Mouse (Mus musculus) liver, embryonic 13.5 days (tissue): Measurements from ENCODE around the gene Ebf1. TPM values are rescaled to one million over a fixed set of nuclear protein-coding genes. Genes with fewer than 3 reads are reported as not detected.

Experiments used
- ATAC-seq: fragments of 200-750 bp; cut with Nextera tagmentation; 2 replicates; pipeline ENCODE4 v1.8.0; 2017; ENCODE audit warnings: low read depth, mild to moderate bottlenecking, moderate number of reproducible peaks, moderate library complexity
- DNase-seq: peaks from one replicate; pipeline ENCODE4 v3.0.0; 2022
- H3K27ac ChIP-seq: fragments of 300-500 bp; sonication (generic); 2 replicates; pipeline ENCODE4 v1.5.1; 2015; ENCODE audit warnings: moderate library complexity, mild to moderate bottlenecking, inconsistent platforms
- H3K27me3 ChIP-seq: fragments of 300-500 bp; sonication (generic); 2 replicates; pipeline ENCODE4 v1.6.1; 2015; ENCODE audit warnings: mild to moderate bottlenecking, inconsistent platforms
- H3K36me3 ChIP-seq: fragments of 300-500 bp; sonication (generic); 2 replicates; pipeline ENCODE4 v1.6.1; 2015; ENCODE audit warnings: mild to moderate bottlenecking, inconsistent platforms
- H3K4me1 ChIP-seq: fragments of 300-500 bp; sonication (generic); replicated peaks from 2 replicates; pipeline ENCODE4 v1.6.1; 2015; ENCODE audit warnings: inconsistent platforms
- H3K4me2 ChIP-seq: fragments of 300-500 bp; sonication (generic); 2 replicates; pipeline ENCODE4 v1.6.1; 2015; ENCODE audit warnings: inconsistent platforms, mild to moderate bottlenecking, moderate library complexity
- H3K4me3 ChIP-seq: fragments of 300-500 bp; sonication (generic); replicated peaks from 2 replicates; pipeline ENCODE4 v1.5.1; 2015; ENCODE audit warnings: mild to moderate bottlenecking, inconsistent platforms
- H3K9ac ChIP-seq: fragments of 300-500 bp; sonication (generic); 2 replicates; pipeline ENCODE4 v1.6.1; 2015; ENCODE audit warnings: mild to moderate bottlenecking, inconsistent platforms
- H3K9me3 ChIP-seq: fragments of 300-500 bp; sonication (generic); replicated peaks from 2 replicates; pipeline ENCODE4 v1.6.1; 2016; ENCODE audit warnings: inconsistent platforms
- WGBS: fragments of 180-500 bp; shearing (Covaris S2); methylation state at CpG from one replicate; pipeline ENCODE4 v1.1.7; 2015; ENCODE audit not compliant: insufficient replicate concordance; 5-methylcytosine and 5-hydroxymethylcytosine counted together
- polyA plus RNA-seq: library from polyadenylated mRNA; unstranded; fragments of >200 nt; fragmentation: Nextera tagmentation; extraction: Ambion mirVana; gene quantifications from 2 replicates; pipeline ENCODE4 v1.2.1, GENCODE M21; 2015

The Ebf1 gene
- polyA plus RNA-seq, 1 experiment from 2014 or later: 0.31 TPM

GRCm38 (mm10) chr11:44873876-44874275 lies 256.8 kb downstream of the Ebf1 start:
- Histone ChIP-seq H3K4me1 (no peaks in the 10 kb centered on the region), H3K4me3 (no peak overlapping the region), H3K27me3 (no peaks in the 10 kb centered on the region), H3K36me3 (no peaks in the 10 kb centered on the region), H3K4me2 (no peak overlapping the region), H3K9me3 (no peaks in the 10 kb centered on the region), H3K27ac (no peak overlapping the region), H3K9ac (no peak overlapping the region)
- DNase-seq (no peak), ATAC-seq (no peak)
- 61% methylated on average over 1 of the region's 1 CpGs for WGBS

GRCm38 (mm10) chr11:44875171-44875570 lies 258.1 kb downstream of the Ebf1 start:
- no peaks in the 10 kb centered on the region for H3K36me3 ChIP-seq
- H3K9ac ChIP-seq: no peak overlapping the region
- no peak overlapping the region for H3K27ac ChIP-seq
- H3K4me1 ChIP-seq: no peaks in the 10 kb centered on the region
- no peak overlapping the region for H3K4me2 ChIP-seq
- ATAC-seq (no peak), DNase-seq (no peak)
- no peak overlapping the region for H3K4me3 ChIP-seq
- no peaks in the 10 kb centered on the region for H3K9me3 ChIP-seq
- WGBS: 57% methylated on average over 3 of the region's 3 CpGs
- no peaks in the 10 kb centered on the region for H3K27me3 ChIP-seq

GRCm38 (mm10) chr11:44881056-44881683 lies 264.1 kb downstream of the Ebf1 start:
- H3K27me3 ChIP-seq: no peaks in the 10 kb centered on the region
- H3K9ac ChIP-seq: no peak overlapping the region
- no peak overlapping the region for H3K4me2 ChIP-seq
- ATAC-seq (no peak), DNase-seq (no peak)
- no peaks in the 10 kb centered on the region for H3K36me3 ChIP-seq
- H3K27ac ChIP-seq: no peak overlapping the region
- H3K4me3 ChIP-seq: no peak overlapping the region
- H3K9me3 ChIP-seq: no peaks in the 10 kb centered on the region
- 15% methylated on average over 9 of the region's 9 CpGs for WGBS
- H3K4me1 ChIP-seq: no peaks in the 10 kb centered on the region

GRCm38 (mm10) chr11:44882476-44882970 lies 265.4 kb downstream of the Ebf1 start:
- no peak overlapping the region for H3K4me3 ChIP-seq
- H3K4me2 ChIP-seq: no peak overlapping the region
- no peak overlapping the region for H3K9ac ChIP-seq
- H3K27me3 ChIP-seq: no peaks in the 10 kb centered on the region
- H3K4me1 ChIP-seq: no peaks in the 10 kb centered on the region
- H3K9me3 ChIP-seq: no peaks in the 10 kb centered on the region
- ATAC-seq (no peak), DNase-seq (no peak)
- H3K36me3 ChIP-seq: no peaks in the 10 kb centered on the region
- WGBS: 65% methylated on average over 4 of the region's 4 CpGs
- H3K27ac ChIP-seq: no peak overlapping the region

- Histone ChIP-seq H3K27ac (no peak overlapping the region), H3K36me3 (no peaks in the 10 kb centered on the region), H3K4me1 (no peaks in the 10 kb centered on the region), H3K9ac (no peak overlapping the region), H3K4me3 (no peak overlapping the region), H3K4me2 (no peak overlapping the region), H3K9me3 (no peaks in the 10 kb centered on the region), H3K27me3 (no peaks in the 10 kb centered on the region)
- ATAC-seq: no peak
- 48% methylated on average over 3 of the region's 3 CpGs for WGBS
- DNase-seq: no peak
Observed at GRCm38 (mm10) chr11:44884337-44884736, 267.2 kb downstream of the Ebf1 start.

- no peaks in the 10 kb centered on the region for H3K36me3 ChIP-seq
- ATAC-seq: no peak
Observed at GRCm38 (mm10) chr11:44886897-44887296, 269.8 kb downstream of the Ebf1 start.

GRCm38 (mm10) chr11:44887691-44888090 lies 270.6 kb downstream of the Ebf1 start:
- DNase-seq (no peak), ATAC-seq (no peak)
- 71% methylated on average over 7 of the region's 7 CpGs for WGBS
- Histone ChIP-seq H3K9me3 (no peaks in the 10 kb centered on the region), H3K36me3 (no peaks in the 10 kb centered on the region), H3K27ac (no peak overlapping the region), H3K4me2 (no peak overlapping the region), H3K9ac (no peak overlapping the region), H3K27me3 (no peaks in the 10 kb centered on the region), H3K4me1 (0 out of 2 replicates have a peak, but pooled peaks cover under 1% of the 10 kb centered on the region), H3K4me3 (no peak overlapping the region)

More at GRCm38 (mm10) chr11:44886897-44887296, 269.8 kb downstream of the Ebf1 start:
- Histone ChIP-seq H3K27me3 (no peaks in the 10 kb centered on the region), H3K4me1 (no peaks in the 10 kb centered on the region), H3K4me3 (no peak overlapping the region), H3K9me3 (no peaks in the 10 kb centered on the region), H3K4me2 (no peak overlapping the region), H3K9ac (no peak overlapping the region), H3K27ac (no peak overlapping the region)
- WGBS: 77% methylated on average over 2 of the region's 2 CpGs
- no peak for DNase-seq

- Histone ChIP-seq H3K27ac (no peak overlapping the region), H3K4me2 (no peak overlapping the region), H3K4me3 (no peak overlapping the region), H3K9me3 (no peaks in the 10 kb centered on the region), H3K9ac (no peak overlapping the region), H3K4me1 (peaks cover 8% of the 10 kb centered on the region), H3K36me3 (no peaks in the 10 kb centered on the region), H3K27me3 (no peaks in the 10 kb centered on the region)
- no peak for ATAC-seq
- WGBS: 70% methylated on average over 4 of the region's 4 CpGs
- no peak for DNase-seq
Observed at GRCm38 (mm10) chr11:44888390-44888789, 271.3 kb downstream of the Ebf1 start.

- ATAC-seq: peak; percentile 63
- H3K9ac ChIP-seq: no peak overlapping the region
- peak overlapping the region; percentile 48 for H3K4me2 ChIP-seq
- peaks cover 14% of the 10 kb centered on the region for H3K4me1 ChIP-seq
- WGBS: 15% methylated on average over 18 of the region's 18 CpGs
- H3K4me3 ChIP-seq: peak overlapping the region; percentile 20; the same call in 1 of the 2 replicates
- H3K9me3 ChIP-seq: no peaks in the 10 kb centered on the region
- no peaks in the 10 kb centered on the region for H3K36me3 ChIP-seq
- no peak overlapping the region for H3K27ac ChIP-seq
- H3K27me3 ChIP-seq: no peaks in the 10 kb centered on the region
- no peak for DNase-seq
Observed at GRCm38 (mm10) chr11:44892814-44893521, 275.9 kb downstream of the Ebf1 start.

GRCm38 (mm10) chr11:44893986-44894385 lies 276.9 kb downstream of the Ebf1 start:
- ATAC-seq (no peak), DNase-seq (no peak)
- Histone ChIP-seq H3K27me3 (no peaks in the 10 kb centered on the region), H3K4me3 (no peak overlapping the region), H3K4me2 (no peak overlapping the region), H3K9me3 (no peaks in the 10 kb centered on the region), H3K27ac (no peak overlapping the region), H3K4me1 (peaks cover 14% of the 10 kb centered on the region), H3K9ac (no peak overlapping the region), H3K36me3 (no peaks in the 10 kb centered on the region)

GRCm38 (mm10) chr11:44894798-44895197 lies 277.7 kb downstream of the Ebf1 start:
- ATAC-seq: no peak
- DNase-seq: no peak
- Histone ChIP-seq H3K4me3 (no peak overlapping the region), H3K27me3 (no peaks in the 10 kb centered on the region), H3K36me3 (no peaks in the 10 kb centered on the region), H3K9ac (no peak overlapping the region), H3K27ac (no peak overlapping the region), H3K9me3 (no peaks in the 10 kb centered on the region), H3K4me1 (peaks cover 14% of the 10 kb centered on the region), H3K4me2 (no peak overlapping the region)
- 59% methylated on average over 4 of the region's 4 CpGs for WGBS

GRCm38 (mm10) chr11:44895893-44896292 lies 278.8 kb downstream of the Ebf1 start:
- Histone ChIP-seq H3K4me1 (peaks cover 14% of the 10 kb centered on the region), H3K9ac (no peak overlapping the region), H3K9me3 (no peaks in the 10 kb centered on the region), H3K27me3 (no peaks in the 10 kb centered on the region), H3K4me2 (no peak overlapping the region), H3K36me3 (no peaks in the 10 kb centered on the region), H3K27ac (no peak overlapping the region), H3K4me3 (no peak overlapping the region)
- WGBS: 60% methylated on average over 1 of the region's 1 CpGs
- DNase-seq: no peak
- no peak for ATAC-seq
